Mouse (Mus musculus) spleen, postnatal 14 days (tissue): ENCODE data around the gene Dhrs11.

ENCODE experiments used
- DNase-seq, 2 experiments: peaks; one replicate each; pipeline ENCODE4 v3.0.0; 2021 to 2022; ENCODE audit warnings: low spot score in 2 of 2

Gene Dhrs11

DNA sequence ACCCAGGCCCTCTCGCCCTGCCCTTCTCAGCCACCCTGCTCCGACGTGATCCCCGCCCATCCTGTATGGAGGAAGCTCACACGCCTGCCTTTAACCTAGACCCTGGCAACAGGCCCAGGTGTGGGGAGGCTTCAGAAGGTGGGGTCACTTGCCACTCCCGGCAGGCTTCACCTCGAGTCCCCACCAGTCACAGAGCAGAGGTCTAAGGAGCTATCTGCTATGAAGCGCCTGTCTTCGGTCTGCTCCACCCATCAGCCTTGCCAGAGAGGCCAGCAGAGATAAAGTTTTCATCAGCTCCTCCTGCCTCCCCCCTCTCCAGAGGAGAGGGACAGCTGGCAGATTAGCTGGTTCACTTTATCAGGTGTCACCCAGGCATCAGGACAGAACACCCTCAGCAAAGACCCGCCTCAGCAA, 5.3 kb downstream of the Dhrs11 start:
- DNase-seq: peak; percentile 78

DNA sequence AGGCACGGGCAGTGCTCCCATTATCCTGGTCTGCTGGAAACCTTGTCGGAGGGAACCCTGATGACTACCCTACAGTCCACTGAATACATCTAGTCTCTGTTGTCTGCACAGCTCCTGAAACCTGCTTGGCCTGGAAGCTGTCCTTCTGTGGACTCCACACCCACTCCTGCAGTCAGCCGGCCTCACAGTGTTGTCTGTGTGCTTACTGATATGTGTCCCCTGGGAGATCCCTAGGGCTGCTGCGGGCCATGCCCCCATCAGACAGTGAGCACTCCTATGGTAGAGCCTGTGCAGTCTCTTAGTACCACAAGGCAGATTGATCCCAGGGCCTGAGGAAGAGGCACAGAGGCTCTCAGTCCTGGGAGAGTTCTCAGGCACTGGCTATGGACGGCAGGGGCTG, 6.3 kb downstream of the Dhrs11 start:
- no peak for DNase-seq

DNA sequence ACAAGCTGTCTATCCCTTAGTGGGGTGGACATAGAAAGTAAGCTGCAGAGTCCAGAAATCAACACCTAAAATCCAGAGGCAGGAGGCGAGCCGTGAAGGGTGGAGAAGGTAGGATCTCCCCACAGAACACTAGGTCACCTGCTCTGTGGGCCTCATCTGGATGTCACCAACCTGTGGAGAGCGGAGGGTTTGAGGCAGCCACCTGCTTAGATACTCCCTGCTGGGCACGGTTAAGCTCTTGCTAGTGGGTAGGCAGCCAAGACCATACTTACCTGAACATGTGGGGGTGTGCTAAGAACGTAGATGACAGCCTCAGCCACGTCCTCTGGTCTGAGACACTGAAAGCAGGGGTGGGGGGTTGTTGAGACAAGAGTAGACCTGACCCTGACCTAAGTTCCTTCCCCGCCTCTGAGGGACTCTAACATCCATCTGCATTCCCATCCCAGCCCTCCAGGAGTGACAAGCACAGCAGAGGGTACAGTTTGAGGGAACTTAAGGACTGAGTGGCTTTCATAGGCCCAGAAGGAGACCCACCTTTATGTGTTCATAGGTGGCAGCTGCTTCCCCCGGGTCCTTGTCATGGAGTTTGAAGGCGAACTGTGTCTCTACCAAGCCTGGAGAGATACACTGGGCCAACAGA, 7.5 kb downstream of the Dhrs11 start:
- DNase-seq: no peak

DNA sequence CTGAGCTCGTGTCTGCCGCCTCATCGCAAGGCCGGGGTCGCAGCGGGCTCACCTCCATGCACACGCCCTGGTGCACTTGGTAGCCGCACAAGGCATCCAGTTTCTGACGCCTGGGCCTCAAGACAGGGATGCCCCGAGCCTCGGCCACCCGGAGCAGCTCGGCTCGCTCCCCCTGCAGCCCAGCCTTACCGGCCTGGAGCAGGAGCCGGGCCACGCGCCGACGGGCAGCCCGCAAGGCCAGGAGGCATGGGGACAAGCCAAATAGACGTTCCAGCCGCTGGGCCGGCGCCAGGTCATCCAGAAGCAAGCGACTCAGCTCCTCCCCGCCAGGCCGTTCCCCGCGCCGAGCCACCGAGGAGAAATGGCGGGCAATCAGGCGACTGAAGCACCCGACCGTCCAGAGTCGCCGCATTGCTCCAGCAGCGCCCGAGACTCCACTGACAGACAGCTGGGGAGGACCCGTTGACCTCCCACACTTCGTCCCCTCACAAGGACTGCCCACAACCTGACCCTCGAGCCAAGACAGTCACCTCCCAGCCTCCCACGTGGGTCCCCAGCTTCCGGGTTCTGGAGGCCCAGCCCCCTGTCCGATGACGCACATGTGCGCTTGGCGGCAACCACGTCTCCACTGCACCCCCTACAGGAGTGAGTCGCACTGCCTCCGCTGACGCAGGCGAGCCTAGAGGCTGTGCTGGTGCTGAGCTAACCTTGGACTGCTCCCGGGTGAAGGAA, 9.7 kb downstream of the Dhrs11 start, which contains the start of gene Mrm1:
TSS of gene Mrm1 (minus strand) at position 555 of the 732 bp plus-strand sequence.
- DNase-seq: peak; percentile 92 to 97

DNA sequence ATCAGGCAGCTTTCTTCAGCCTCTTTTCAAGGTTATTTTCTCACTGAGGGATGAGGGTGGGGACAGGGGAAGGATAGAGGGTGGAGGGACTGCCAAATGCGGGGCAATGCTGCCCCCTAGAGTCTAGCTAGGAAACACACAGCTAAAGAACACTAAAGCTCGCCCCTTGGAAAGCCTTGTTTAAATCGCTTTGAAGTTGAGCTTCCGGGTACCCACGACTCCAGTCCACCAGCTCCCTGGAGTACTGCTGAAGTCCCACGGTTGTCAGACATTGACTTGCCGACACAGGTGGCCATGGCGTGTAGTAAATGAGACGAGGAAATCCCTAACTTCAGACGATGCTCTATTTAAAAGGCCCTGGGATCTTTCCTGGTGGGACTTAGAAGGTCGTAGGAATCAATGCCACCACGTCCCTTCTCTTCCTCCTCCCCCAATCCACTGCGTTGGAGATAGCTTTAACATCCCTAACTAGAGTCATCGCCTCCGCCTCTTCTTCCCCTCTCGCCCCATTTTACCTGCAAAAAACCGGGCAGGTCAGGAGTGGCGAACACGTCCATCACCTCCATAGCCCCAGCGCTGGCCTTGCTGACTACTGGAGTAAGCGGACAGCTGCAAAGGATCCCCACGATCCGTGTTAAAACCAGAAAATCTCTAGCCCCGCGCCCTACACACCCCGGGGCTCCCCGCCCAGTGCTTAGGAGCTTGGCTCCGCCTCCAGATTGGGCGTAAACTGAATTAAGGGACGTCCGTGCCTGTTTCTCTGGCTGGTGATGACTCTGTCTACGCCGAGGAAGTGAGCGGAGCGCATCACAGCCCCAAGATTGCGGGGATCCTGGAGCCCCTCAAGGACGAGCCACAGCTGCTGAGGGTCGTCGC, 10.5 kb downstream of the Dhrs11 start:
- peak; percentile 71 to 80 for DNase-seq

DNA sequence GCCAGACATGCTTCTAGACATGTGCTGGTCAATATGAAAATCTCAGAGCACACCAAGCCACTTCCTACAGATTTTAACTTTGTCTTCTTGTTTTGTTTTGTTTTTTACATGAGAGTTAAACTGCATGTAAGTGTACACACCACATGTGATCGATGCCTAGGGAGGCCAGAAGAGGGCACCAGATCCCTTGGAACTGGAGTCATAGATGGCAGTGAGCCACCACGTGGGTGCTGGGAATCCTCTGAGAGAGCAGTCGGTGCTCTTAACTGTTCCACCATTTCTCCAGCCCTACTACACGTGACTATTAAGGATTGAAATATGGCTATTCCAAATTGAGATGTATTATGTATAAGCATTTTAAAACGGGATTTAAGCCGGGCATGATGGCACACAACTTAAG, 11.4 kb downstream of the Dhrs11 start:
- no peak for DNase-seq

DNA sequence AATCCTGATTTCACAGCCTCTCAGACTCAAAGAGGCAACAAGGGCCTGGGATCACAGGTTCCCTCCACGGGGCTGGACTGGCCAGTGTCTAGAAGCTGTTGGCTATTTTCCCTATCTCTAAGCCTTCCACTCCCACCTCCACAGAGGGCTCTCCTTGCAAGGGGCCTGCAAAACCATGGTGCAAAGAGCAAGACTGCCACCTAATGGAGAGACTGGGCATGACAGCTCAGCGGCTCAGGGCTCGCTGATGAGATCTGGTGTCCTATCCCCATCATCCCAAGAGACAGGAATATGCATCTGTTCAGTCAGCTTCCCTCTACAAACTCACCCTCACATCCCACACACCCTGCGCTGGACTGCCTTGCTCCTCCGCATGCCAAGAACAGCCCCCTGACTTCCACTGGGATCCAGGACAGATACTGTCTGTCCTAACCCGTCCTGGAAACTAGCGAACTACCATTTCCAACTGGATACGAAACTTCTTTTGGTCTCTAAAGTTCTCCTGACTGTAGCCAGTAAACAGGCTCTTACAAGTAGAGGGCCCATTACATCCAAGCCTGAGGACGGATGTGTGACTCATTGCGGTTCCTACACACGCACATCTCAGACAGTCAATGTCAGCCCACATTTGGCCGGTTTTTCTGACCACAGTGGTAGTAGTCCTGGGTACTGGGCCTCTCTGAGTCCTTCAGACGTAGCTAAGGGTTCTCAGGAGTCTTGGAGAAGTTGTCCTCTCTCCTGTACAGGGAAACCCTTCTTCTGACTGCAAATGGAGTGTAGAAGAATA, 14.9 kb downstream of the Dhrs11 start:
- DNase-seq: peak; percentile 48 to 66

DNA sequence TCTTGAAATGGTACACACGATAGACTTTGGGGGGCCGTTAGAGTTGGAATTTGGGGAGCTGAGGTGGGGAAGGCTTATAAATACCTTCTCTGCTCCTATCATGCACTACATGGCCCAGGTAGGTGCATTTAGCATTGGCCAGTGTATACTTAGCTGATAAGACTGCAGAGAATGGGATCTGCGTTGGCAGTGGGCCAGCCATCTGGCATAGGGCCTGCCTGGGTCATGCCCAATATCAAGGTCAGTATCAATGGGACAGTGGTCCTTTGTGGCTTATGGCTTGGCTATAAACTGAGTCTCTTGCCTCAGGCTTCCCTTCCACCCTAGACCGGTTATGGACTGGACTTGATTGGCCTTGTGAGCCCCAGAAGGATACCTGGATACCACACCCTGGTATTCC, 24.4 kb downstream of the Dhrs11 start:
- no peak for DNase-seq

DNA sequence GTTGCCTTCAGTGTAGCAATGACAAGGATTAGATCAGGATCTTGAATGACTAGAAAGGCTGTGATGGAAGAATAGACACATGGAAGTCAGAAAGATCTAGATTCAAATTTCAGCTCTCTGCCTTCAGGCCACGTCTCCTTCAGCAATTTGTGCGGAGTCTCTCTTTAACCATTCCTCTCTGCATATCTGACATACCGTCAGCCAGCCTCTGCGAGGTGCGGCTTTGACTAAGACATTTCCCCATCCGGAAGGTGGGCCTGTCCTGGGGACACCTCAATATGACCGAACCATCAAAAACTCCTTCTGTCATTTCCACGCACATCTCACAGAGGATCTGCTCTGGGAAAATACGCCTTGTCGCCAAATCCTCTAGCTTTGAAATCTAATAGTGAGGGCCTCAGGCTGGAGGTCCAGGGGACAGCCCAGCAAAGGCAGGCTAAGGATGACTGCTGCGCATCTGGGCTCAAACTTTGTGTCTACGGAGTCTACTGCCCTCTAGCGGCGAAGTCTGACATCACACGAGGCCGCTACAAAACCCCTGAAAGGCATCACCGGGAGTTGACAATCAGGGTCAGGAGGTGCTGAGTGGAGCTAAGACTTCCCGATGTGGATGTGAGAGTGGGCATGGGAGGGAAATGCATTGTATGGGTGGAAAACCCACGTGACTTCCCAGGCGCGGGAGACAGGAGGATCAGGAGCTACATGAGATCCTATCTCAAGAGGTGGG, 31.0 kb downstream of the Dhrs11 start:
- DNase-seq: peak; percentile 48 to 69

DNA sequence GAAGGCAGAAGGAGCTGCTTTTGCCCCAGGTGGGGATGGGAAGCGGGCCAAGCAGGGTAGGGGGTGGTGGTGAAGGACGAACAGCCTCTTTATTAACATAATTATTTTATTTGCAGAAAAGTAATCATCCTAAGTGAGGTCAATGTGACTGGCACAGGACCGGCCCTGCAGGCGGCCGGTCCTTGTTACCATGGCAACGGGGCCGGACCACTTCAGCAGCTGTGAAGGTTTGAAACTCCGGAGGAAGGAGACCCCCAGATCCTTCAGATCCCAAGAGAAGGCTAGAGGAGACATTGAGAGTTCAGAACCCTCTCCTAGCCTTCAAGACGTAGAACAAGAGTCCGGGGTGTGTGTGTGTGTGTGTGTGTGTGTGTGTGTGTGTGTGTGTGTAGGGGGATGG, 31.8 kb downstream of the Dhrs11 start:
- no peak for DNase-seq

DNA sequence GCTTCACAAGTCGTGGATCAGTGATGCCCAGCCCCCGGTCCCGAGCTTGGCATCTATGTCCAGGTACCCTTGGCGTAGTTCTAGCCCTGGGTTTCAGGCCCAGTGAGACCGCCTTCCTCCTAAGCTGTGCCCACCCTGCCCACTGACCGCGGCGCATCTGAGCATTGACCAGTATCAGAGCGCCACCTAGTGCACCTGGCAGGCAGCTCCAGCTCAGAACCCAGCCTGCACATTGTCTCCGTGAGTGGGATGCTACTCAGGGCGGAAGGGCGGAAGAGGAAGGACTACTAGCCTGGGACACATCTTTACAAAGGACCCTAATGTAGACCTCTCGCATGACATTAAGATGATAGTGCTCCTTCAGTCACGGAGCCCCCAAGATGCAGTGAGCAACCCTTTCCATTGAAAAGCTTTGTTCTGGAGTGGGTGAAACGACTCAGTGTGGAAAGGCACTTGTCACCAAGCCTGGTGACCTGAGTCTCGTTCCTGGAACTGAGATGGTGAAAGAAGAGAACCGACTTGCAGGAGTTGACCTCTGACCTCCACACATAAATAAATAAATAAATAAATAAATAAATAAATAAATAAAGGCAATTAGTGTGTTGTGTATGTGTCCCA, 34.2 kb downstream of the Dhrs11 start:
- DNase-seq: peak; percentile 14 to 15

DNA sequence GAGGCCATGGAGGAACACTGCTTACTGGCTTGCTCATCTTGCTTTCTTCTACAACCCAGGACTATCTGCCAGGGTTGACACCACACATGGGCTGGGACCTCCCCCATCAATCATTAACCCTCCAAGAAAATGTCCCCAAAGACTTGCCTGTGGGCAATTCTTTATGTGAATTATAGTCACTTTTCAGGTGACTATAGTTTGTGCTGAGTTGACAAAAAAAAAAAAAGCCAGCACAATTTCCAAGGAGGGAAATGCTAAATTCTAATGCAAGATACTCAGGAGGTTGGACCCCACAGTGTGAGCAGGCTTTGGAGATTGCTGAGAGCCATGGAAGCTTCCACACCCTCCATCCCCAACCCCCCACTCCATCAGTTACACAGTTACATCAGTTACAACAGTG, 35.2 kb downstream of the Dhrs11 start:
- DNase-seq: no peak

DNA sequence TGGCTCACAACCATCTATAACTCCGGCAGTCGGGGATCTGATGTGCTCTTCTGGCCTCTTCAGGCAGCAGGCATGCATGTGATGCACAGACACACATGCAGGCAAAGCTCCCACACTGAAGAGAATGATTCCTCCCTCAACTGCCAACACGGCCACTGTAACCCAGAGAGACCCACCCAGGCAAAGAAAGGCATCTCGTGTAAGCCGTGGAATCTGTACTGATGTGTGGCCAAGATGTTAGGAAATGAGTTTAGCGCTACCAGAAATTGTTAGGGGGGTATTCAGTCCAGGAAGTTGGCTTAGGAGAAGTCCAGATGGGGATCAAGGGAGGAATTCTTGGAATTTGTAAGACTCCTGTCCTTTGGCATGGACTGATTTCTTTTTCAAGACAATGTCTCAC, 38.4 kb downstream of the Dhrs11 start:
- DNase-seq: no peak

DNA sequence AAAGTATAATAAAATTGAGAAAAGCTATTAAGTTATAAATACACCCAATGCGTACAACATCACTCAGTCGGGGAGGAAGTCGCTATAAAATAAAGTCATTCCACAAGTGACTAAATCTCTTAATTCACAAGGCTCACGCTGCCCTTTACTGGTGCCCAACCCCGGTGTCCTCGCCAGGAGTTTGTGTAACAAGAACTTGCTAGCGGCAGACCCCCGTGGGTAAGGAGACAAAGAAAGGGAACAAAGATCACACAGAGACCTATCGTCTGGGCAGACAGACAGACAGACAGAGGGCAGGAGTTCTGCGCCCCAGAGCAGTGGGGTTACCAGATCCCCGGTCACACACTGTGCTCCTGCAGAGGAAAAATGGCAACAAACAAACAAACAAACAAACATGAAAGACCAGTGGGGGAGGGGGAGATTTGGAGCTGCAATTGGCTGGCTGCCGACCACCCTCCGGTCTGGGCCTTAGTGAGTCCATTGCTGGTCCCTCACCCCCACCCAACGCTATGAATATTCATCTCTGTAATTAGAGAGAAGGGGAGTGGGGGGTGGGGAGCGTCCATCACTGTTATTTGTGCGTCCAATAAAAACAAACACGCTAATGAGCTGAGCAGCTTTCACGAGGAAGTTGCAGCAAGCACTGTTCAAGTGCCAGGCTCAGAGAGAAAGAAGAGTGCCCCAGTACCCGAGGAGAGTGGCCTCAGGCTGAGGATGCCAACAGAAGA, 48.5 kb downstream of the Dhrs11 start:
- no peak for DNase-seq

DNA sequence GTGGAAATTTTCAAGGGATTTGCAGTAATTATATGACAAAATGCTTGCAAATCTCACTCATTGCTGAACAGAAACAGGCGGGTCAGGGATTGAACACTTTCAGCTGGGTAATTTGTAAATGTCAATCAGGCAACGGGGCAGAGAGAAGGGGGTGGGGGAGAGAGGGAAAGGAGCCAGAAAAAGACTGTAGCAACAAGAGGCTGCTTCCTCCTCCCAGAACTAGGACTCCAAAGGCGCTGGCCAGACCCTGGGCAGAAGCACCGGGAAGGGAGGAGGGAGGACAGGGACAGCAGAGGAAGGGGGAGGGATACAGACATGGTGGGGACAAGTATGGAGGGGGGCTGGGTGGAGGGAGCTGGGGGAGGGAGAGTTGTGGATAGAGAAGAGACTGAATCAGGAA, 53.2 kb downstream of the Dhrs11 start:
- DNase-seq: no peak

DNA sequence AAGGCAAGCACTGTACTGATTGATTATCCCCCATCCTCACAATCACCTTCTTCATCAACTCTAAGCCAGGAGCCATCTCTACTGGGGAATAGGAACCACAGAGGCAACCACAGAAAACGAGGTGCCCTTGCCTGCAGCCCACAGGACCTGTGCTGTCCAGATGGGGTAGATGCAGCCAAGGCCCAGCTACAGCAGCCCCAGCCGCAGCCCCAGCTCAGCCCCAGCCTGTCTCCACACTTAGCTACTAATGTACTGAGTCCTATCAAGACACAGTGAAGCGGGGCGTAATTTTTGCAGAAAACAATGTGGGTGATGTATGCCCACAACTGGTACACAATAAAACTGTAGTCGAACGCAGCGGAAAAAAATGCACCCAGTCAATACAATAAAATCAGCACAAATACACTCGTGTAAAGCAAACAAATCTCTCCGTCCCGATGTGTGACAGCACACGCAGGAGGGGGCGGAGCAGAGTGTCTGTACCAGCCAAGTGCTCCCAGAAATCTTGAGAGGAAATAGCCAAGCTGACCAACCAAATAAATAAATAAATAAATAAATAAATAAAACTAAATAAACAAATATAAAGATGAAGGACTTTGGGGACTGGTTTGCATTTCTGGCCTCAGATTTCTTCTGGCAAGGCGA, 53.8 kb downstream of the Dhrs11 start:
- DNase-seq: no peak
